Mouse (Mus musculus) heart, embryonic 15.5 days (tissue): ENCODE results near the gene Dcst2. TPM values are rescaled to one million over a fixed set of nuclear protein-coding genes. Genes with fewer than 3 reads are reported as not detected.

Experiments
- polyA plus RNA-seq: library from polyadenylated mRNA; unstranded; fragments of >200 nt; fragmentation: Nextera tagmentation; extraction: Ambion mirVana; gene quantifications from 2 replicates; pipeline ENCODE4 v1.2.1, GENCODE M21; 2015

Dcst2 gene
- polyA plus RNA-seq, 1 experiment from 2014 or later: not detected

Other genes starting within 250 kb of the Dcst2 start
- gene Pklr, start 225.8 kb upstream of the Dcst2 start, polyA plus RNA-seq: 0.09 and 0.61 TPM in 2 replicates
- gene Hcn3, start 201.8 kb upstream of the Dcst2 start, polyA plus RNA-seq: 0.52 and 1.1 TPM in 2 replicates
- 14.2 and 20.1 TPM in 2 replicates for gene Clk2, start 197.2 kb upstream of the Dcst2 start, polyA plus RNA-seq
- gene Scamp3, start 184.5 kb upstream of the Dcst2 start, polyA plus RNA-seq: 70.9 and 92.8 TPM in 2 replicates
- gene Fam189b, start 178.8 kb upstream of the Dcst2 start, polyA plus RNA-seq: 10.5 and 19.2 TPM in 2 replicates
- 27.3 and 34.7 TPM in 2 replicates for gene Gba, start 159.0 kb upstream of the Dcst2 start, polyA plus RNA-seq
- gene Thbs3, start 146.8 kb upstream of the Dcst2 start, polyA plus RNA-seq: 17.5 and 31.4 TPM in 2 replicates
- 106 and 119 TPM in 2 replicates for gene Mtx1, start 134.9 kb upstream of the Dcst2 start, polyA plus RNA-seq
- 1.6 and 7.0 TPM in 2 replicates for gene Muc1, start 132.9 kb upstream of the Dcst2 start, polyA plus RNA-seq
- 189 and 207 TPM in 2 replicates for gene Krtcap2, start 116.0 kb upstream of the Dcst2 start, polyA plus RNA-seq
- 0.79 and 2.2 TPM in 2 replicates for gene Trim46, start 115.7 kb upstream of the Dcst2 start, polyA plus RNA-seq
- 88.4 and 88.7 TPM in 2 replicates for gene Dpm3, start 102.6 kb upstream of the Dcst2 start, polyA plus RNA-seq
- 44.5 and 49.5 TPM in 2 replicates for gene Slc50a1, start 91.4 kb upstream of the Dcst2 start, polyA plus RNA-seq
- gene Efna1, start 80.8 kb upstream of the Dcst2 start, polyA plus RNA-seq: 35.0 and 39.9 TPM in 2 replicates
- 0.73 and 2.7 TPM in 2 replicates for gene Efna3, start 39.0 kb upstream of the Dcst2 start, polyA plus RNA-seq
- gene Efna4, start 23.9 kb upstream of the Dcst2 start, polyA plus RNA-seq: 6.0 and 8.1 TPM in 2 replicates
- gene Adam15, start 12.0 kb upstream of the Dcst2 start, polyA plus RNA-seq: 59.8 and 71.2 TPM in 2 replicates
- 0.06 and 0.18 TPM in 2 replicates for gene Dcst1, start 3.3 kb downstream of the Dcst2 start, polyA plus RNA-seq
- 2.3 and 3.0 TPM in 2 replicates for gene Zbtb7b, start 32.8 kb downstream of the Dcst2 start, polyA plus RNA-seq
- gene Lenep, start 40.8 kb downstream of the Dcst2 start, polyA plus RNA-seq: 1.7 TPM in 1 of 2 replicates, not detected in the other
- 34.0 and 35.1 TPM in 2 replicates for gene Flad1, start 49.9 kb downstream of the Dcst2 start, polyA plus RNA-seq
- gene Cks1b, start 56.4 kb downstream of the Dcst2 start, polyA plus RNA-seq: 266 and 291 TPM in 2 replicates
- gene Shc1, start 56.5 kb downstream of the Dcst2 start, polyA plus RNA-seq: 60.6 and 79.9 TPM in 2 replicates
- 21.1 and 28.1 TPM in 2 replicates for gene Pygo2, start 68.2 kb downstream of the Dcst2 start, polyA plus RNA-seq
- gene Pbxip1, start 74.7 kb downstream of the Dcst2 start, polyA plus RNA-seq: 62.4 and 64.7 TPM in 2 replicates
- gene Pmvk, start 92.6 kb downstream of the Dcst2 start, polyA plus RNA-seq: 47.2 and 52.1 TPM in 2 replicates
- gene Kcnn3, start 158.2 kb downstream of the Dcst2 start, polyA plus RNA-seq: 2.6 and 4.7 TPM in 2 replicates